Mouse (Mus musculus): ENCODE results near the gene Rbm18. TPM values are rescaled to one million over a fixed set of nuclear protein-coding genes. Genes with fewer than 3 reads are reported as not detected.

Gene Rbm18
- polyA plus RNA-seq, 1 experiment from 2014 or later = 14.9 TPM

DNA sequence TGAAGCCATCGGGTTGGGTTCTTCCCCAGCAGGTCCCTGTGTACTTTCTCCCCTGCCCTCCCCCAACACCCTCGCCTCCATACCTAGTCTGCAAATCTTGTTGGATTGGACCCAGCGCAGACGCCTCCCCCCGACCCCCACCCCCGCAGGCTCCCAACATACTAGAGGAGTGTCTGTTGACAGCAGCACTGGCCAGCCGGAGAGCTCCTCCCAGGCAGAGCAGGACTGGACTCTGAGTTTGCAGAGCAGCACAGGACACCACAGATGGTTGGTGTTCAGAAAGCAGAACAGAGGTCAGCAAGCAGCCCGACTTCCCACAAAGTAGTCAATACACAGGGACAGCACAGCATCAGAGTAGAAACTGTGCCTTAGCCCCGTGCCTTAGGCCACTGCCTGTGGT, 55.1 kb downstream of the Rbm18 start:
- Histone ChIP-seq H3K27ac (ENCODE audit: low read depth) (peak overlapping the region; percentile 88), H3K4me1 (ENCODE audit: insufficient read depth) (0 out of 2 replicates have a peak, but pooled peaks cover 2% of the 10 kb centered on the region), H3K4me2 (ENCODE audit: low read depth, low read length) (peak overlapping the region; percentile 19; the same call in 1 of the 2 replicates), H3K9ac (replicated peaks) (no peak overlapping the region), H3K27me3 (ENCODE audit: insufficient read depth, low read length) (no peaks in the 10 kb centered on the region), H3K9me3 (ENCODE audit: low read length) (no peaks in the 10 kb centered on the region), H3K4me3 (ENCODE audit: low read depth, low read length) (no peak overlapping the region), H3K36me3 (replicated peaks; ENCODE audit: insufficient read depth, low read length) (no peaks in the 10 kb centered on the region)
- peak; percentile 81 for DNase-seq
- WGBS (ENCODE audit: insufficient replicate concordance) = 35% methylated on average over 9 of the region's 9 CpGs
- peak; percentile 99 for ATAC-seq
- TF ChIP-seq CTCF (IDR thresholded peaks at IDR 0.05; ENCODE audit: low read depth) (no peak), EP300 (IDR thresholded peaks at IDR 0.05; ENCODE audit: low read depth) (peak; percentile 48; the same call in 1 of the 2 replicates)

DNA sequence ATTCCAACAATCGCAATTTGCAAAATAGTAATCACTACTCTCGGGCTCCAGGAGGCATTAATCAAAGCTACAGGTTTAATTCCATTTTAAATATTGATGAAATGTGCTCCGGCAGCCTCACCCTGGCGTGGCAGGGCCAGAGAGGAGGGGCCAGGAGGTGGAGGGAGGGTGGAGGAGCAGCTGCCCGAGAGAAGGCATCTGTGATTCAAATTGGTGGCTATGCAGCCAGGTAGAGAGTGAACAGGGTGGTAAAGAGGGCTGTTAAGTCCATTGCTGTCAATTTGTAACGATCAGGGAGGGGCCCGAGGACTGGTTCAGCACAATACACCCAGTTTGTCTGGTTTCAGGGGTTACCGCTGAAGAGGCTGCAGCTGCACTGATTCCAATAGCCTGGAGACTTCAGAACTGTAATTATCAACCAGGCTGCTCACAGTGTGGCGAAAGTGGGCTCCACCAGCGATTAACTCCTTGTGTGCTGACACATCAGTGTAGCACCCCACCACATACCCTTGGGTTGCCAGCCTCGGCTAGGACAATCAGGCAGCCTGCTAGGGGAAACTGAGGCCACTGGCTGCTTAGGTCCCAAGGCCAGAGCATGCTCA, 59.3 kb downstream of the Rbm18 start:
- 30% methylated on average over 11 of the region's 11 CpGs for WGBS (ENCODE audit: insufficient replicate concordance)
- DNase-seq (no peak), ATAC-seq (no peak)
- TF ChIP-seq CTCF (IDR thresholded peaks at IDR 0.05; ENCODE audit: low read depth) (no peak), EP300 (IDR thresholded peaks at IDR 0.05; ENCODE audit: low read depth) (no peak)
- no peak overlapping the region for H3K4me3 ChIP-seq (ENCODE audit: low read depth, low read length)
- no peaks in the 10 kb centered on the region for H3K9me3 ChIP-seq (ENCODE audit: low read length)
- no peak overlapping the region for H3K4me2 ChIP-seq (ENCODE audit: low read depth, low read length)
- no peak overlapping the region for H3K9ac ChIP-seq (replicated peaks)
- no peaks in the 10 kb centered on the region for H3K36me3 ChIP-seq (replicated peaks; ENCODE audit: insufficient read depth, low read length)
- H3K27ac ChIP-seq (ENCODE audit: low read depth) = no peak overlapping the region
- 0 out of 2 replicates have a peak, but pooled peaks cover 2% of the 10 kb centered on the region for H3K4me1 ChIP-seq (ENCODE audit: insufficient read depth)
- H3K27me3 ChIP-seq (ENCODE audit: insufficient read depth, low read length) = no peaks in the 10 kb centered on the region

DNA sequence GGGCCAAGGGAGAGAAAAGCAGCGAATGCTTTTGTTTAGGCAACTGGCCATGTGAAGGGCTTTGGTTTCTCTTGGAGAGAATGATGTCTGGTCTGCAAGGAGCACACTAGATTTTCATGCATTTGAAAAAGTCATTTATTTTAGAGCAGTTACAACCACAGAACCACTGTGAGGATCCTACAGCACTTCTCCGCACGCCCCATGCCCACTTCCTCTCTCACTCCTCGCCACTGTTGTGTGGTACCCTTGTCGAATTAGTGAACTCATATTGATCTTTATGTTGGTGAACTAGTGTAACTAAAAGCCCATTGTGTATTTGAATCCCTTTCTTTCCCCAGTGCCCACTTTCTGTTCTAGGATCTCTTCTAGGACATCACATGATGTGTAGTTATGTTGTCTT, 61.4 kb downstream of the Rbm18 start:
- no peaks in the 10 kb centered on the region for H3K27me3 ChIP-seq (ENCODE audit: insufficient read depth, low read length)
- DNase-seq = no peak

DNA sequence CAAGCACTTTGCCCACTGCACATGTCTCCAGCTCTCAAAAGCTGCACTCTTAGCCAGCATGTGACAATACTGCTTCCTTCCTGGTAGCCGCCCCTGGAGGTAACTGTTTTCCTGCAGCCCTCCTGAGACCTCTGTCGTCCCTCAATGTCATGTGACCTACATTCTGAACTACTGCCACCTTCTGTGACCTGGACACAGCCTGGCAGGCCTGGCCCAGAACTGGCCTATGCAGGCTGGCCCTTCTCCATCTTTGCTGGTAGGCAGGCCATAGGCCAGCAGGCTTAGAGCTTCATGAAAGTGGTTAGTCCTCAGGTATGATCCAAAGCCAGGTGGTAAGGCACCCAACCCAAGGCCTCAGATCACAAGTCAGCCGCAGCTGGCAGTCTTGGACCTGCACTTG, 62.8 kb downstream of the Rbm18 start:
- ATAC-seq (no peak), DNase-seq (no peak)
- H3K4me3 ChIP-seq (ENCODE audit: low read depth, low read length) = no peak overlapping the region
- no peaks in the 10 kb centered on the region for H3K36me3 ChIP-seq (replicated peaks; ENCODE audit: insufficient read depth, low read length)
- H3K9ac ChIP-seq (replicated peaks) = no peak overlapping the region
- no peaks in the 10 kb centered on the region for H3K27me3 ChIP-seq (ENCODE audit: insufficient read depth, low read length)
- H3K9me3 ChIP-seq (ENCODE audit: low read length) = no peaks in the 10 kb centered on the region
- peaks cover 3% of the 10 kb centered on the region; the same call in 1 of the 2 replicates for H3K4me1 ChIP-seq (ENCODE audit: insufficient read depth)
- TF ChIP-seq CTCF (IDR thresholded peaks at IDR 0.05; ENCODE audit: low read depth) = no peak
- TF ChIP-seq EP300 (IDR thresholded peaks at IDR 0.05; ENCODE audit: low read depth) = no peak
- WGBS (ENCODE audit: insufficient replicate concordance) = 44% methylated on average over 3 of the region's 3 CpGs
- H3K4me2 ChIP-seq (ENCODE audit: low read depth, low read length) = no peak overlapping the region
- H3K27ac ChIP-seq (ENCODE audit: low read depth) = no peak overlapping the region

More for the DNA sequence above, 61.4 kb downstream of the Rbm18 start:
- no peak for ATAC-seq
- WGBS (ENCODE audit: insufficient replicate concordance) = 58% methylated on average over 5 of the region's 5 CpGs
- no peak overlapping the region for H3K4me2 ChIP-seq (ENCODE audit: low read depth, low read length)
- H3K4me1 ChIP-seq (ENCODE audit: insufficient read depth) = peaks cover 3% of the 10 kb centered on the region; the same call in 1 of the 2 replicates
- no peaks in the 10 kb centered on the region for H3K9me3 ChIP-seq (ENCODE audit: low read length)
- H3K9ac ChIP-seq (replicated peaks) = no peak overlapping the region
- no peaks in the 10 kb centered on the region for H3K36me3 ChIP-seq (replicated peaks; ENCODE audit: insufficient read depth, low read length)
- H3K4me3 ChIP-seq (ENCODE audit: low read depth, low read length) = no peak overlapping the region
- TF ChIP-seq EP300 (IDR thresholded peaks at IDR 0.05; ENCODE audit: low read depth) (no peak), CTCF (IDR thresholded peaks at IDR 0.05; ENCODE audit: low read depth) (no peak)
- no peak overlapping the region for H3K27ac ChIP-seq (ENCODE audit: low read depth)

DNA sequence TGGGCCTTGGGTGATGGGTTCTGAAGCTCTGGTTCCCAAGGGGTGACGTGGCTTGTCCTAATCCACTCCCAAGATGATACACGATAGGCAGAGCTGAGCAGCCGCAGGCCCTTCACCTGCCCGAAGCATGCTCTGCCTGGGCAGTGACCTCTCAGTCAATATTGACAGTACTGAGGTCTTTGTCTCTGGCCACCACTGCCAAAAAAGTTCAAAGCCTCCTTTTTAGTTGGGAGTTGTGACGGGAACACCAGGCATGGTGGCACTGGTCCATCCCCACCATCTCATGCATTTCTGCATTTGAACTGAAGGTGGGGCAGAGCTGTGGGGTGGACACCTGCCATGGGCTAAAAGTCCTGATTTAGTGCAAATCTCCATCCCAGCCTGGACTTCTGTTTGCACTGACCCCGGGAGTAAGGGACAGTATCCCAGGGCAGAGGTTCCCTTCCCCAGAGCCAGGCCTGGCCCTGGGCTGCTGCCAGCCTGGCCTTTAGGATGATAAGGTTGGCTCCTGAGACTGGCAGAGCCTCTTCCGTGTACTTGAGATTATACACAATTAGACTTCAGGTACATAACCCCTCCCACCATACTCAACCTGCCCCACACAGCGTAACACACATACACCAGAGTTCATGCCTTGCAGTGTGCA, 64.8 kb downstream of the Rbm18 start:
- H3K4me2 ChIP-seq (ENCODE audit: low read depth, low read length) = no peak overlapping the region
- no peaks in the 10 kb centered on the region for H3K36me3 ChIP-seq (replicated peaks; ENCODE audit: insufficient read depth, low read length)
- H3K4me3 ChIP-seq (ENCODE audit: low read depth, low read length) = no peak overlapping the region
- peak overlapping the region; percentile 71 for H3K27ac ChIP-seq (ENCODE audit: low read depth)
- H3K9me3 ChIP-seq (ENCODE audit: low read length) = no peaks in the 10 kb centered on the region
- ATAC-seq (peak; percentile 94), DNase-seq (peak; percentile 63)
- TF ChIP-seq EP300 (IDR thresholded peaks at IDR 0.05; ENCODE audit: low read depth) = 0 out of 2 replicates have a peak, but pooled peaks have one; percentile 9
- TF ChIP-seq CTCF (IDR thresholded peaks at IDR 0.05; ENCODE audit: low read depth) = peak; percentile 16; the same call in 1 of the 2 replicates
- 58% methylated on average over 8 of the region's 8 CpGs for WGBS (ENCODE audit: insufficient replicate concordance)
- H3K4me1 ChIP-seq (ENCODE audit: insufficient read depth) = peaks cover 3% of the 10 kb centered on the region; the same call in 1 of the 2 replicates
- H3K27me3 ChIP-seq (ENCODE audit: insufficient read depth, low read length) = no peaks in the 10 kb centered on the region
- no peak overlapping the region for H3K9ac ChIP-seq (replicated peaks)

DNA sequence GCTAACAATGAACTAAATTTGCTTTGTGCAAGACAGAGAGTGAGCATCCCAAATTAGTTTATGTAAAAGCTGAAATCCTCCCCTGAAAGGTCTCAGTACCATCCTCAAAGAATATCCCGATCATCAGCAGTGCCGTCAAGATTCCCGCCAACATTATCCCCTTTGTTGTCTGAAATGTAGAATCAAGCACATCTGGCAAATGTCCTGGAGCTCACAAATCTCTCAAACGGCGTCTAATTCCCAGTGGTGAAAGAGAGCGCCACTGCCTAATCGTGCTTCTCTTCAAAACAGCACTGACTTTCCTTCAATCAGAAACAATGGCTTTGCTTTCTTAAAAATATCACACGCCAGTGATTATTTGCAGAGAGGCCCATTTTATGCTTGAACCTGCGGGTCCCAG, 69.4 kb downstream of the Rbm18 start:
- no peak overlapping the region for H3K27ac ChIP-seq (ENCODE audit: low read depth)
- H3K9me3 ChIP-seq (ENCODE audit: low read length) = no peaks in the 10 kb centered on the region
- no peak overlapping the region for H3K9ac ChIP-seq (replicated peaks)
- TF ChIP-seq EP300 (IDR thresholded peaks at IDR 0.05; ENCODE audit: low read depth) (no peak), CTCF (IDR thresholded peaks at IDR 0.05; ENCODE audit: low read depth) (no peak)
- no peak for DNase-seq
- H3K4me1 ChIP-seq (ENCODE audit: insufficient read depth) = peaks cover 3% of the 10 kb centered on the region; the same call in 1 of the 2 replicates
- 74% methylated on average over 9 of the region's 9 CpGs for WGBS (ENCODE audit: insufficient replicate concordance)
- no peak for ATAC-seq
- no peaks in the 10 kb centered on the region for H3K36me3 ChIP-seq (replicated peaks; ENCODE audit: insufficient read depth, low read length)
- no peak overlapping the region for H3K4me3 ChIP-seq (ENCODE audit: low read depth, low read length)
- H3K27me3 ChIP-seq (ENCODE audit: insufficient read depth, low read length) = no peaks in the 10 kb centered on the region
- no peak overlapping the region for H3K4me2 ChIP-seq (ENCODE audit: low read depth, low read length)

Other genes with a start within 250 kb of the Rbm18 start
- 1.1 and 1.7 TPM in 2 replicates for gene Ttll11, start 156.9 kb downstream of the Rbm18 start, polyA plus RNA-seq (2015; fragmentation: Nextera tagmentation; extraction: Ambion mirVana)
- gene Ndufa8, start 87.4 kb downstream of the Rbm18 start, polyA plus RNA-seq (2015; fragmentation: Nextera tagmentation; extraction: Ambion mirVana) = 241 and 253 TPM in 2 replicates
- not detected in 2 replicates for gene Morn5, start 87.3 kb downstream of the Rbm18 start, polyA plus RNA-seq (2015; fragmentation: Nextera tagmentation; extraction: Ambion mirVana)
- gene Lhx6, start 31.4 kb downstream of the Rbm18 start, polyA plus RNA-seq (2015; fragmentation: Nextera tagmentation; extraction: Ambion mirVana) = 1.2 and 1.3 TPM in 2 replicates
- gene Mrrf, start 384 bp downstream of the Rbm18 start, polyA plus RNA-seq (2015; fragmentation: Nextera tagmentation; extraction: Ambion mirVana) = 11.1 and 14.6 TPM in 2 replicates
- 24.7 and 25.3 TPM in 2 replicates for gene Ptgs1, start 93.7 kb upstream of the Rbm18 start, polyA plus RNA-seq (2015; fragmentation: Nextera tagmentation; extraction: Ambion mirVana)
- gene Olfr338, start 236.7 kb upstream of the Rbm18 start, polyA plus RNA-seq (2015; fragmentation: Nextera tagmentation; extraction: Ambion mirVana) = not detected in 2 replicates